Mouse (Mus musculus): ENCODE data around the gene Sv2a. TPM values are rescaled to one million over a fixed set of nuclear protein-coding genes. Genes with fewer than 3 reads are reported as not detected.

The Sv2a gene
- polyA plus RNA-seq, 1 experiment from 2014 or later: 2.9 TPM

DNA sequence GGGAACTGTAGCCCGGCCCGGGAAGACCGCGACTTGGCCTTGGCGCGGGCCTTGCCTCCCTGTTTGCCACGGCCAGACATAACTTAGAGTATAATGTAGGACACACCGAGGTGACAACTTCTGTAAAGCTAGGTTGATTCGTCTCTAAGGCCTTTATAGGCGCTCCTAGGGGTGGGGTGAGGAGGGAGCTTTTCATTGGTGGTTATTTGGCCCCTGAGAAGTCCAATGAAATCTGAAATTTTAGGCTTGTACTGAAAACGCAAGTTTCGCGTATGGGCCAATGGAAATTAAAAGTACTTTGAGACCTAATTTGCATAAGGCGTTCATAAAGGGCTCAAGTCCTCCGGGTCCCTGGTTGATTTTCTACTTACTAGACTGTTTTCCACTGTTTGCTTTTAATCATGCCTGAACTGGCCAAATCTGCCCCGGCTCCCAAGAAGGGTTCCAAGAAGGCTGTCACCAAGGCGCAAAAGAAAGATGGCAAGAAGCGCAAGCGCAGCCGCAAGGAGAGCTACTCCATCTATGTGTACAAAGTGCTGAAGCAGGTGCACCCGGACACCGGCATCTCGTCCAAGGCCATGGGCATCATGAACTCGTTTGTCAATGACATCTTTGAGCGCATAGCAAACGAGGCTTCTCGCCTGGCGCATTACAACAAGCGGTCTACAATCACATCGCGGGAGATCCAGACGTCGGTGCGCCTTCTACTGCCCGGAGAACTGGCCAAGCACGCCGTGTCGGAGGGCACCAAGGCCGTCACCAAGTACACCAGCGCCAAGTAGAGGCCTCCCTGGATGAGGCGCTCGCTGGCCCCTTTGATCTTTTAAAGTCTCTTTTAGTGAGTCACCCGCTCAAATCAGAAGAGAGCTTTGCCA lies 40.1 kb downstream of the Sv2a start, which contains the start of the genes Hist2h2ac and Hist2h2be:
Gene Hist2h2ac, minus strand, starts transcription at position 116 of the 875 bp plus-strand sequence.
Gene Hist2h2be, plus strand, starts transcription at position 355 of the 875 bp plus-strand sequence.
- no peaks in the 10 kb centered on the region for H3K9me3 ChIP-seq (ENCODE audit: control insufficient read depth, low read length)
- TF ChIP-seq EP300 (optimal IDR thresholded peaks at IDR 0.05) (peak; percentile 57), CTCF (IDR thresholded peaks at IDR 0.05; ENCODE audit: low read depth) (peak; percentile 15; the same call in 1 of the 2 replicates)
- H3K4me1 ChIP-seq (replicated peaks; ENCODE audit: control insufficient read depth, insufficient read depth): 0 out of 2 replicates have a peak, but pooled peaks cover 5% of the 10 kb centered on the region
- peak; percentile 84 for DNase-seq (ENCODE audit: low spot score)
- under 1% methylated on average over 42 of the region's 43 CpGs for WGBS
- peak within 1 kb of the TSS; percentile 69 for H3K4me2 ChIP-seq (replicated peaks; ENCODE audit: low read depth)
- ATAC-seq (ENCODE audit: low FRiP score, low TSS enrichment): peak; percentile 92
- H3K36me3 ChIP-seq (ENCODE audit: control insufficient read depth, insufficient read depth, low read length): no peaks in the 10 kb centered on the region
- no peaks in the 10 kb centered on the region for H3K27me3 ChIP-seq (ENCODE audit: control insufficient read depth, insufficient read depth, low read length)
- H3K27ac ChIP-seq (replicated peaks): peak within 1 kb of the TSS; percentile 97
- H3K4me3 ChIP-seq (ENCODE audit: low read depth, low read length): peak within 1 kb of the TSS; percentile 53
- peak within 1 kb of the TSS; percentile 79 for H3K9ac ChIP-seq (ENCODE audit: low read length)

DNA sequence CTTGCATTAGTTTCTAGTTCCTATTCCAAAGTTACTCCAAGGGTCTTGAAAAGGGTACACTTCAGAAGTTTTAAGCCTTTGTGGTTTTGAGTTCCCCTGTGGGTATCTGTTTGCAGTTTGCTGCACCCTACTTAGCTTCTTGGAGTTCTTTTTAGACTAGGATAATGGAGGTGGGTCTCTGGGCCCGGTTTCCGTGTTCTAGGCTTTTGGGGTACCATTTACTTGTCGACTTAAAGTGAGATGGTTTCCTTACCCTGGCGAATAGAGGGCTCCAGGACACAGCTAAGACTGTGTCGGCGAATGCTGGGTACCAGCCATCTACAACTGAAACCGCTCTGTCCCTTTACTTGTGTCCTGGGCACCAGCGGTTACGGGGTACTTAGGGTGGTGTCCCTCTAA lies 40.7 kb downstream of the Sv2a start:
- WGBS: 20% methylated on average over 9 of the region's 9 CpGs
- ATAC-seq (ENCODE audit: low FRiP score, low TSS enrichment) (no peak), DNase-seq (ENCODE audit: low spot score) (no peak)
- Histone ChIP-seq H3K9ac (ENCODE audit: low read length) (peak overlapping the region; percentile 60), H3K4me1 (replicated peaks; ENCODE audit: control insufficient read depth, insufficient read depth) (0 out of 2 replicates have a peak, but pooled peaks cover 5% of the 10 kb centered on the region), H3K27ac (replicated peaks) (peak overlapping the region; percentile 97), H3K4me3 (ENCODE audit: low read depth, low read length) (peak overlapping the region; percentile 53), H3K27me3 (ENCODE audit: control insufficient read depth, insufficient read depth, low read length) (no peaks in the 10 kb centered on the region), H3K36me3 (ENCODE audit: control insufficient read depth, insufficient read depth, low read length) (no peaks in the 10 kb centered on the region), H3K9me3 (ENCODE audit: control insufficient read depth, low read length) (no peaks in the 10 kb centered on the region), H3K4me2 (replicated peaks; ENCODE audit: low read depth) (peak overlapping the region; percentile 69)
- TF ChIP-seq CTCF (IDR thresholded peaks at IDR 0.05; ENCODE audit: low read depth) (no peak), EP300 (optimal IDR thresholded peaks at IDR 0.05) (no peak)

DNA sequence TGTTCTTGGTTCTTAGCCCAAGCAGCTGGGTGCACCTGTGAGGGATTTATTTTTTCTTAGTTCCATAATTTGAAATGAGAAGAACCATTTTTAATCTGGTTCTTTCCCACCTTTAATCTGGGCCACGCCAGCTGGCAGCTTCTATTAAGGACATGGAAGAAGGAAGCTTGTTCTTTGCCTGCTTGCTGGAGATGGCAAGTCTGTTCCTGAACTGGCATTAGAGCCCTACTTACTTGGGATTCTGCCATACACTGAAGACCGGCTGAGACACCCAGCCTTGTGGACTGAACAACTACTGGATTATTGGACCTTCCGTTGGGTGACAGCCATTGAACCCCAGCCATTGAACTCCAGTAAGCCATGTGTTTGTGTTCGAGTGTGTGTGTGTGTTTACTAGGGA lies 41.8 kb downstream of the Sv2a start:
- TF ChIP-seq CTCF (IDR thresholded peaks at IDR 0.05; ENCODE audit: low read depth) (no peak), EP300 (optimal IDR thresholded peaks at IDR 0.05) (no peak)
- H3K4me1 ChIP-seq (replicated peaks; ENCODE audit: control insufficient read depth, insufficient read depth): 0 out of 2 replicates have a peak, but pooled peaks cover 5% of the 10 kb centered on the region
- WGBS: 75% methylated on average over 4 of the region's 4 CpGs
- H3K36me3 ChIP-seq (ENCODE audit: control insufficient read depth, insufficient read depth, low read length): no peaks in the 10 kb centered on the region
- ATAC-seq (ENCODE audit: low FRiP score, low TSS enrichment) (no peak), DNase-seq (ENCODE audit: low spot score) (no peak)
- H3K9ac ChIP-seq (ENCODE audit: low read length): no peak overlapping the region
- H3K27me3 ChIP-seq (ENCODE audit: control insufficient read depth, insufficient read depth, low read length): no peaks in the 10 kb centered on the region
- H3K4me2 ChIP-seq (replicated peaks; ENCODE audit: low read depth): peak overlapping the region; percentile 8; the same call in 1 of the 2 replicates
- H3K9me3 ChIP-seq (ENCODE audit: control insufficient read depth, low read length): no peaks in the 10 kb centered on the region
- no peak overlapping the region for H3K27ac ChIP-seq (replicated peaks)
- no peak overlapping the region for H3K4me3 ChIP-seq (ENCODE audit: low read depth, low read length)

DNA sequence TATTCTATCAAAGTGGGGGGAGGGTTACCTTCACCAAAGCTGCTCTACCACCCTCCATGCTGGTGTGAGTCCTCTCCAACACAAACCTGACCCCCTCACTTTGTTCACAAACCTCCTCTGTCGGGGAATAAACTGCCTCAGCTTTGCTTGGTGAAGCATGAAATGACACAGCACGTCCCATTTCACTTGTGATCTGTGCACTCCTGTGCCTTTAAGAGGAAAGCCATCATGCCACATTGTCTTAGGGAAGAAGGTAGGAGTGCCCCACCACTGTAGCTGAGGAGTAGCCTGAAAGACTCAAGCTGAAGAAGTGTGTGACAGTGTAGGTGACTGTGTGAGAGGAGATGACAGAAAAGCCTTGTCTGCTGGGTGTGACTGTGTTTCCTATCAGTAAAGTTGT lies 44.5 kb downstream of the Sv2a start:
- no peak overlapping the region for H3K4me2 ChIP-seq (replicated peaks; ENCODE audit: low read depth)

DNA sequence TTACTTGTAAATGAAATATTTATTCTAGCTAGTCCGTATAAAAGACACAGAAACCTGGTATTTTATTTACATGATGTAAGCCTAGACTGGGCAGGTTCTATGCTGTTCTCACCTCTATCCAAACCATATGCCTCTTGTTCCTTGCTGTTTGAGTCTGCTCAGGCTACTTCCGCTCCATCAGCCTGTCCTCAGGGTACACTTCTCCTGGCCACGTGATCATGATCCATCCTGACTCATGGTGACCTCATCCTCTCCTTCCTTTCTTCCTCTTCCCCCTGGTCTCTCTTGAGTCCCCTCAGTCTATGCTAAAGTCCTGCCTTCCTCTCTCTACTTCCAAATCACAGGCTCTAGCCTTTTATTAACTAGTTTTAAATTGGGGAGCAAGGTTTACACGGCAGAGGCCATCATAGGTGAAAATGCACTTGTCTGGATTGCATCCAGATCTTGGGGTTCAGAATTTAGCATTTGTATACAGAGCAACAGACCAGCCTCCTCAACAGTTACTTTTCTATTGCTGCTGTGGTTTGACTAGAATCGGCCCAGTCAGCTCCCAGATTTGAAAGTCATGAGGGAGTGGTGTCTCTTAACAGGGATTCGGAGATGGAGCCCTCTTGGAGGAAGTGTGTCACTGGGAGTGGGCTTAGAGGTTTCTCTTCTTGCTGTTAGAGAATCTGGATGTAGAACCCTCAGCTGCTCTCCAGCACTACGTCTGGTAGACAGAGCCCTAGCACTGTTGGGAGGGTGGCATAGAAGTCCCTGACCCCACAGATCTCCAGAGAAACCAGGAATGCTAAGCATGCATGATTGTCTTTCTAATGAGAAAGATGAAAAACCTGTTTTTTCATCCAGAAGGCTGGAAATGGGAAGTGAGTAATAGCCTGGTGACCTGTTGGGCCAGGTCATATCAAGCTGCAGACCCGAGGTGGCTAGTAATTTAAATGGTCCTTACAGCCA lies 46.0 kb downstream of the Sv2a start:
- H3K27me3 ChIP-seq (ENCODE audit: control insufficient read depth, insufficient read depth, low read length): no peaks in the 10 kb centered on the region
- H3K4me2 ChIP-seq (replicated peaks; ENCODE audit: low read depth): no peak overlapping the region
- H3K9me3 ChIP-seq (ENCODE audit: control insufficient read depth, low read length): no peaks in the 10 kb centered on the region
- DNase-seq (ENCODE audit: low spot score): no peak
- no peak overlapping the region for H3K4me3 ChIP-seq (ENCODE audit: low read depth, low read length)
- ATAC-seq (ENCODE audit: low FRiP score, low TSS enrichment): peak; percentile 46
- H3K4me1 ChIP-seq (replicated peaks; ENCODE audit: control insufficient read depth, insufficient read depth): 0 out of 2 replicates have a peak, but pooled peaks cover 5% of the 10 kb centered on the region
- WGBS: 57% methylated on average over 8 of the region's 8 CpGs
- H3K36me3 ChIP-seq (ENCODE audit: control insufficient read depth, insufficient read depth, low read length): no peaks in the 10 kb centered on the region
- TF ChIP-seq CTCF (IDR thresholded peaks at IDR 0.05; ENCODE audit: low read depth) (no peak), EP300 (optimal IDR thresholded peaks at IDR 0.05) (no peak)
- no peak overlapping the region for H3K27ac ChIP-seq (replicated peaks)
- no peak overlapping the region for H3K9ac ChIP-seq (ENCODE audit: low read length)

More for the DNA sequence above, 44.5 kb downstream of the Sv2a start:
- H3K27me3 ChIP-seq (ENCODE audit: control insufficient read depth, insufficient read depth, low read length): no peaks in the 10 kb centered on the region
- TF ChIP-seq EP300 (optimal IDR thresholded peaks at IDR 0.05): no peak
- TF ChIP-seq CTCF (IDR thresholded peaks at IDR 0.05; ENCODE audit: low read depth): no peak
- no peak for DNase-seq (ENCODE audit: low spot score)
- no peak overlapping the region for H3K9ac ChIP-seq (ENCODE audit: low read length)
- 31% methylated on average over 2 of the region's 2 CpGs for WGBS
- 0 out of 2 replicates have a peak, but pooled peaks cover 5% of the 10 kb centered on the region for H3K4me1 ChIP-seq (replicated peaks; ENCODE audit: control insufficient read depth, insufficient read depth)
- H3K36me3 ChIP-seq (ENCODE audit: control insufficient read depth, insufficient read depth, low read length): no peaks in the 10 kb centered on the region
- H3K27ac ChIP-seq (replicated peaks): no peak overlapping the region
- no peak overlapping the region for H3K4me3 ChIP-seq (ENCODE audit: low read depth, low read length)
- H3K9me3 ChIP-seq (ENCODE audit: control insufficient read depth, low read length): no peaks in the 10 kb centered on the region
- ATAC-seq (ENCODE audit: low FRiP score, low TSS enrichment): no peak
